In the genomic region with DNA sequence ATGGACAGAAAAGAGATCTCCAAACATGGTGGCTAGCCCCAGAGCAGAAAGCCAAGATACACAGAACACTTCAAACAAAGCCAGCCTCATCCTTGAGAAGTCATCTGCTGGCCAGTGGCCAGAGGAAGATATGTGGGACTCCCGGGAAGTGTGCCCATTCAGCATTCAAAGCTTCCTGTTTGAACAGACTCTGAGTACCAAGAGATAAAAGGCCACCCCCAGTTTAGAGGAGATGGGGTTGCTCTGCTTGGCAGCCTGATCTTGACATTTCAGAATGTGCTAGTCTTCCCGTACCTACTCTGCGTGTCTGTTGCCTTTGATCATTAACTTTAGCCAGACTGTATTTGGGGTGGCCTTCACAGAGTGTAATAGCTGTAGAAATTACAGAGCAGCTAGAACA, we compare ENCODE assay signal across 7 mouse cellular contexts. TPM values are rescaled to one million over a fixed set of nuclear protein-coding genes. Genes with fewer than 3 reads are reported as not detected.
DNase-seq lines count a peak whose midpoint lies in the region; ATAC-seq lines count a peak whose summit lies in the region.

No protein-coding gene starts in this region.

- H3K27me3 ChIP-seq in intestine, embryonic 16.5 days (replicated peaks; ENCODE audit: control insufficient read depth, insufficient read depth, low read length), result no peaks in the 10 kb centered on the region

- no peak overlapping the region for H3K4me2 ChIP-seq in intestine, embryonic 16.5 days (ENCODE audit: low read depth, low read length)

- no peaks in the 10 kb centered on the region for H3K9me3 ChIP-seq in intestine, embryonic 16.5 days (ENCODE audit: control insufficient read depth, low read length)

- H3K9ac ChIP-seq in intestine, embryonic 16.5 days (ENCODE audit: low read depth, low read length), result no peak overlapping the region

- peak; percentile 5 to 30 for DNase-seq in heart, postnatal 14 days
- DNase-seq in heart, adult 9 months (ENCODE audit: low spot score in 2 of 2), result no peak
- DNase-seq in right cerebral cortex, adult 18-20 months, result peak; percentile 22
- DNase-seq in right cerebral cortex, postnatal 4 days, result no peak
- DNase-seq in telencephalon, adult 2 months (ENCODE audit: low read depth, low spot score), result peak; percentile 17

- ATAC-seq in intestine, embryonic 16.5 days, result peak; percentile 16; the same call in 1 of the 2 replicates
- no peak for ATAC-seq in erythroid progenitor cell, adult 5-6 weeks (replicated peaks; ENCODE audit: low FRiP score, poor library complexity, severe bottlenecking)

- no peaks in the 10 kb centered on the region for H3K36me3 ChIP-seq in intestine, embryonic 16.5 days (ENCODE audit: control insufficient read depth, insufficient read depth, low read length)

- H3K4me1 ChIP-seq in intestine, embryonic 16.5 days (ENCODE audit: control insufficient read depth, insufficient read depth, low read length), result no peaks in the 10 kb centered on the region

- 36% methylated on average over 3 of the region's 3 CpGs for WGBS in intestine, embryonic 16.5 days

- intact Hi-C loops in heart, postnatal 14 days (cut with DNase I), result no loop called here

- no peak overlapping the region for H3K4me3 ChIP-seq in intestine, embryonic 16.5 days (ENCODE audit: low read length)

- H3K27ac ChIP-seq in intestine, embryonic 16.5 days (ENCODE audit: low read length), result no peak overlapping the region

RNA-seq across cellular contexts. Expression of a gene that starts 59.5 kb away (rescaled TPM):
- total RNA-seq in heart, postnatal 14 days (2021), result 10 to 100 TPM; 66.3 to 74.0 TPM
- polyA plus RNA-seq in intestine, embryonic 16.5 days (2015; fragmentation: Nextera tagmentation; extraction: Ambion mirVana), result 1.3 and 2.3 TPM in 2 replicates
- not detected in 2 replicates for total RNA-seq in erythroid progenitor cell, adult 5-6 weeks (2015; ENCODE audit: low replicate concordance)
- 0.08 TPM in 1 of 2 replicates, not detected in the other for total RNA-seq in erythroid progenitor cell, adult 5-6 weeks (2017; ENCODE audit: low replicate concordance)

Comparison
In these comparisons a context has a peak if more than half of its experiments do, and no peak if none do; other contexts are left out.
1. DNase-seq: peak in heart, postnatal 14 days (2 of 2), right cerebral cortex, adult 18-20 months (single experiment) and telencephalon, adult 2 months (single experiment); none in heart, adult 9 months (0 of 2) and right cerebral cortex, postnatal 4 days (single experiment).
2. RNA of a gene that starts 59.5 kb away (total RNA-seq): 66.3 to 74.0 TPM in heart, postnatal 14 days; 0.08 TPM in erythroid progenitor cell, adult 5-6 weeks; every median in the first group is over 10 times any median in the second.